Mouse (Mus musculus) left cerebral cortex, adult 9 months (tissue): ENCODE measurements at regions not wholly inside any gene's neighbourhood (a gene's known extent, or its start where the extent isn't known, plus 50 kb on each side); places are given as distances from the start of the nearest gene placed in this dataset.
"Not testable (repeated sequence)": the region's sequence is repeated elsewhere in the genome, so short reads cannot be mapped to it uniquely, and the experiment has no call there.

Source experiments
- DNase-seq, 2 experiments: peaks; one replicate each; pipeline ENCODE4 v3.0.0; 2022; ENCODE audit warnings: low spot score in 2 of 2

DNA sequence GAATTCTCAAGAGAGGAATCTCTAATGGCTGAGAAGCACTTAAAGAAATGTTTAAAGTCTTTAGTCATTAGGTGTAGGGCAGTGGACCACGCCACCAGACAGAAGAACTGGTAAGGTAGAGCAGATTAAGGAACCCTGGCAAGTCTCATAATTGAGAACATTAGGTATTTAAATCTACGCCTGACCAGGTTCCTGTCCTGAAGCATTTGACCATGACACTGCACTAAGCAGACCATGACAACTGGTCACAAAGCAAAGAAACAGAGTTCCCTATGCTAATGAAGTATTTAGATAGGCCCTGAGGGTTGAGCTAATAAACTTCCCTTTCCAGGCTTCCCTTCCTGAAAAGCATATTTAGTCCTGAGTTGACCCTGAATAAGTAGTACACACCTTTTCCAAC lies 562.3 kb downstream of the Cdh11 start:
- DNase-seq = no peak

DNA sequence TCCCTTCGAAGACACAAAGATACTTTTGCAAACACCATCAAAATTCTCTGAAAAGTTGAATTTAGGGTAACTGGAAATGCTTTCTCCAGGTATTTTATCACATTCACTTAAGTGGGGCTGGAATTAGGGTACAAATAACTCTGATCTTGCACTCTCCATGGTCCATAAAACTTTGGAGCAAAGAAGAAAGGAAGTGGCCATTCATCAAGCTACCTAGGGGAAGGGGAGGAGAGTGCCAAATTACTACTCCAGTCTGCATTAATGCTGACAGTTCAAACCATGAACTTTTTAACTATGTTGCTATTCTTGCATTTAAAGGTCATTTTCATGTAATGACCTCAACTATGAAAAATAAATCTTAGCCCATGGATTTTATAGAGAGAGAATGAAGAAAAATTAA lies 579.8 kb downstream of the Cdh11 start:
- DNase-seq = no peak

DNA sequence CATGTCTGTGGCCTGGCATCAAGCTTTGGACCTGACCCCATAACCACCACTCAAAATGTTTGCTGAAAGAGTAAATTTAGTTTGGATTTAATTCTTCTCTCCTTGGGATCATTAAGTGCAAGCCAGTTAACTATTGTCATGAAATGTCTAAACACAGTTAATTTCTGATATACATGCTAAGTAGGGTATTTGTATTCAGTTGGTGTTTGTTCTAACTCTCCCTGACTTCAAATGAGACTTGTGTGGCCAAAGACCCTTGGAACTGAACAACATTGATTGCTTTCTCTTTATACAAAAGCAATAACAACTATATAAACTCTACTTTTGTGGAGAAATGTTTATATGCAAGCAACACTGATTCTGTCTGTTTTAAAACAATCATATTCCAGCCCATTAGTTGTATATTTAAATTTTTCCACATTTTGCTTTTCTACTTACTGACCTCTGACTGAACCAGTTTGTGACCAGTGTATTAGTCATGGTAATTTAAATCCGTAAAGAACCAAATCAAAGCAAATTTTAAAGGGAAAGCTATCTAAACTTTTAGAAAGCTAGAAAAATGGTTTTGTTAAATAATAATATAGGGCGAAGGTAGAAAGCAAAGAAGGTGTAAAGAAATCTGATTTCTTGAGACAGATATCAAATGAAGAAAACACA lies 625.8 kb downstream of the Cdh11 start:
- DNase-seq = no peak

DNA sequence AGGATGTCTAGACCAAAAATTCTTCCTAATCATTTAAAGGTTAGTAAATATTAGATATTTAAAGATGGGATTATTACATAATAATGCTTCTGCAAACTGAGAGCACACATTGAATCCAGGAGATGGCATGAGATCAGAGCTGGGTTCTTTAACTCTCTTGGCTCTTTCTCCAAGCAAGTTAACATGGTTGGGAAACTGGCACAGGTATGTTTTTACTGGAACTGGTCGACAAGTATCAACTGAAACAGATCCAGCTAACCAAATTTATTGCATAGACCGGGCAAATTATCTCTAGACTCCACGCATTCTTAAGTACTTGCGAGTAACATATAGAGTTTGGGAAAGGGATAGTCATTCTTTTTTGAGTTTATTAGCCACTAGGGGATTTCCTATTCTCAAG lies 666.8 kb downstream of the Cdh11 start:
- DNase-seq = no peak

DNA sequence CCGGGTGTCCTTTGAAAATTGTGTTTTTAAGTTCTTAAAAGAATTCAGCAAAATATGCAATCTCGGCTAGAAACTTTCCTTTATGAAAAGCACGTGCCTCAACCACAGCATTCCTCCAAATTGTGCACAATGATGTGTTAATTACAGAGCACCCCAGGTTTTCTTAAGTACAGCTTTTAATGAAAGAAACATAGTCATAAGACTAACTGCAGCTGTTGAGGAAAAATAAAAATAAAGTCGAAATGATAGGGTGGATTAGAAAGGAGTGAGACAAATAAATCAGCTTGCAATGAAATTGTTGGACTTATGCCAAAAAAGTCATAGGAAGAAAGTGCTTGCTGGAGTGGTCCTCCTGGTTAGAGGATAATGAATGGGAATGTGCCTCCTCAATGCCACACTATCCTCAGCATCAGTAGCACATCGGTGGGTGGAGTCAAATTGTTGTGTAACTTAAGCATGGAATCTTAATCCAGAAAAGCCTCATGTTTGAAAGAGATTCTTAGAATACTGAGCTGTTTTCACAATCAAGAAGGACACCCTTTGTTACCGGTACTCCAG lies 668.5 kb downstream of the Cdh11 start:
- DNase-seq = no peak

DNA sequence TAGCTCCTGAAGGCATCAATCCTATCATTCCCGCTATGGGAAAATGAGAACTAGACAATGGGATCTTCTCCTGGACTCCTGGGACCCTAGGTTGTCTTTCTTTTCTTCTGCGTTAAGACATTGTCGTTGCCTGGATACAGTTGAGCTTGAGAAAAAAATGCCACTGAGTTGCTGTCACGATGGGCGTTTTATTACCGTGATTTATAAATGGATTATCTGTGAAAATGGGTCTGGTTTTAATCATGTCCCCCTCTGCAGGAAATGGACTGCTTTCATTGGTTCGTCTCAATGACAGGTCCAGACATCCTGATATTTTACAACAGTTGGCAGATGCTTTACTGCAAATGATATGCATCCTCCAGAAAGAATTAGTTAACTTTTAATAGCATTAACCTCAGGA lies 681.7 kb downstream of the Cdh11 start:
- no peak for DNase-seq

DNA sequence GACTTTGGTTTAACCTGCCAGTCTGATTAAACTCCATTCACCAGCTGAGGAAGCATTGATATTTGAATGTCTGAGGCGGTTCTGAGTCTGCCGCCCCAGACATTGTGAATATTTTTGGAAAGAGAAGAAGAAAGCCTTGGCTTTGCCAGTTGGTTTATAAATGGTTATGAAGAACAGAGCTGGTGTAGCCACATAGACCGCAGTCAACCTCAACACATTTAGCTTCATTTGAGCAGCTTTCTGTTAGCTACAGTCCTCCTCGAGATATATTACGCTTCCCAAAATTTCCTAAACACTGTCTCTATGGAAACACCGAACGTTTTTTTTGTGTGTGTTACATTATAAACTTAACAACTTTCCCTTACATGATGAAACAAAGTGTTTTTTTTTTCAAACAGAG lies 688.7 kb downstream of the Cdh11 start:
- peak in 1 of 2 experiments; percentile 5 for DNase-seq

DNA sequence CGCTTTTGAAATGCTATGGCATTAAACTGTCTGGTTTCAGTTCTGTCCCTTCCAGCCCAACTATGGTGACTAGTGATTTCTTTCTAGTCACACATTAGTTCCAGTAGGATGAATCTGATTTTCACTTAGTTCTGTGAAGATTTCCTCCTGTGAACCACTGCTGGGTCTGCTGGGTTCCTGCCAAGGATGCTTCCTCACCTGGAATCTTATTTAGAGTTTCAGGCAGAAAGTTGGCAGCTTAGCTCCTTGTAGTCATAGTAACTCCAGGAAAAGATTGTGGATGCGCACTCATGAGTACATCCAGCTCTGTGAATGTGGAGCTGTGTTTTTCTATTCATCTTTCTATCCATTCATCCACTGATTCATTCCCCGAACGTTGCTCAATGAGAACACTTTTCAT lies 699.5 kb downstream of the Cdh11 start:
- DNase-seq = peak in 1 of 2 experiments; percentile 50

DNA sequence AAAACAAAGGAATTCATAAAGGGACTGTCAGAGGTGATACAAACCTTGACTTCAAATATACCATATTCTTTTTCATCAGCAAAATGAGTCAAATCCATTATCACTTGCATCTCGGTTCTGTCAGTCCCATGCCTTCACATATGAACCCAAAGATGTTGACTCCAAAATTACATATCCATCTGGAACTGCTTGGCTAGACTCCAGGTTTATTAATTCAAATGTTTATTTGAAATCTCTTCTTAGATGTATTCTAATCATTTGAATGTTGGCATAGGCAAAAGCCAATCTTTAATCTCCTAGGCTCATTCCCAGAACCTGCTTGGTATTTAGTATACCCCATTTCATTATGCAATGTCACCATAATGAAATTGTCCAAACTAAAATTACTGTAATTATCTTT lies 709.8 kb downstream of the Cdh11 start:
- DNase-seq = no peak

DNA sequence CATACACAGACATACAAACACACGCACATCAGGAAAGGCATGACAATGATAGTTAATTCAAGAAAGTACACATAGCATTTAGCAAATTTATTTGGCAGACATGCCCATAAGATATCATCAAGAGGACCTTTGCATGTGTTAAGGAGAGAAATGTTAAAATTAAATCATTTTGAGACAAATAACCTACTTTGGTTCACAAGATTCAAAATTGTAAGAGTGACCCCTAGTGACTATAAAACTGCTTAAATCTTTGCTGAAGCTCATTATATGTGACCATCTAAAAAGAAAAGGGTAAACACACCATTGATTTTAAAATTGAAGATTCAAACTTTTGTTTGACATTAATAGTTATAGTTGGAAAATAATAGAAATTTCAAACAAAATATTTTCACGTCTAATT lies 721.3 kb downstream of the Cdh11 start:
- no peak for DNase-seq

DNA sequence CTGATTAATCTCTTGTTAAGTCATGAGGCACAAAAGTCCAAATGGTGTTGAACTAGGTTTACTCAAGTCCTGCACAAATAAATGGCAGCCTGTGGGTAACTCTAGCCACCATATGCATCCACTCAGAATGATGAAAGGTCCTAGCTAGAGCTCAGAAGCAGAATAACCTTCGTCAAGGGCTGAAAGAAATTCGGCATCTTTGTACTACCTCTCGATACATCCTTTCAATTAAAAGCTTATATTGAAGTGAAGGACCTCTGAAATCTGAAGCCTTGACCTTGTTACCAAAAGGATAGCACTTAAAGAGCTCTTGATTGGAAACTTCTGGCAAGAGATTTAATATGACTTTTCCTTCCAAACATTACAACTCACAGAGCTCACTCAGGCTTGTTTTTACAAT lies 732.0 kb downstream of the Cdh11 start:
- DNase-seq = no peak

DNA sequence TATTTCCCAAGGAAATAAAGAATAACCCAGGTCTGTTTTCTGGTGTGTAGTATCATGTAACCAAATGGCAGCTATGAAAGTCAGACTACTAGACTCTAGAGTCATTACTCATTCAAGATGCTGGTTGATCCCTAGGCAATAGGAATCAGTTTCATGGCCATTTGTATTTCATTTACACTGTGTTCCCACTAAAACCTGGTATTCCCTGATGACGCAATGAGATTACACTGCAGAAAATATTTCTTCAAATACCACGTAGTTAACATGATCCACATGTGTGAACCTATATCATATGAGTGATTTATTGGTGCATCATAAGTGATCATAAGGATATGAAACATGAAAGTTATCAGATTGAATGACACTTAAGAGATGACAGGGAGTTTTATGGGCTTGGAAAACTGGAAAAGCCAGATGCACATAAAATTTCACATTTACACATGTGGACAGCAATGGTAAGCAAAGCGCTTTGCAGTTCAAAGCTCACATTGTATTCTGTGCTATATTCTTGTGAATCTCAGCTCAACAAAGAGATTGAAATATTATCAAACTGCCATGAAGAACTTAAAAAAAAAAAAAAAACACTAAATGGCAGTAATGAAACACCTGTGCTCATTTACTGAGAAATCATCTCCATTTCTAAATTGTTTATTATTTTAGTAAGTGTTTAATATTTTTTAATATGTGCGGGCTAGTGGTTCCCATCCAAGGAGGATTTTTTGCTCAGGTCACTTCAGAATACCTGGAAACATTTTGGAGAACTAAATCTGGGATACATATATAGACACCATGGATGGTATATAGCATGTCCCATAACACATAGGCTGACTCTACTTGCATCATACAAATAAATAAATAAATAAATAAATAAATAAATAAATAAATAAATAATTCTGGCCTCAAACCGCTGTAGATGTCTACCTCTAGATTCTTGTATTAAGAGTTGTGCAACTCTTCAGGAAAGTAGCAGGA lies 758.2 kb downstream of the Cdh11 start:
- DNase-seq = no peak

DNA sequence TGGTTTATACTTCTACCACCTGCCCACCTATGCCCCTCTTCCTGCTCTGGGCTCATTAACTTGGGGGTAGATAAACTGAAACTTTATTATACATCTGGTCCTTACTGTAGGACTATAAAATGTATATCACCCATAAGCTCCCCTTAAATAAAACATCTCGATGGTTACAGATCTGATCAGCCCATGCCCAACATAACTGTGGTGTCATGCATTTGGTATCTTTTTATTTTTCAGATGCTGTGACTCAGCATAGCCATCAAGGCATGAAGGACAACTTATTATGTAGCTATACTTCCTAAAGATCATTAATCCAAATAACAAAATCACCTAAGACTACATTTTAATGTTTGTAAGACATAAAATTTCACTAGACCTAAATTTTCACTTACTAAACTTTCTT lies 761.0 kb downstream of the Cdh11 start:
- no peak for DNase-seq

DNA sequence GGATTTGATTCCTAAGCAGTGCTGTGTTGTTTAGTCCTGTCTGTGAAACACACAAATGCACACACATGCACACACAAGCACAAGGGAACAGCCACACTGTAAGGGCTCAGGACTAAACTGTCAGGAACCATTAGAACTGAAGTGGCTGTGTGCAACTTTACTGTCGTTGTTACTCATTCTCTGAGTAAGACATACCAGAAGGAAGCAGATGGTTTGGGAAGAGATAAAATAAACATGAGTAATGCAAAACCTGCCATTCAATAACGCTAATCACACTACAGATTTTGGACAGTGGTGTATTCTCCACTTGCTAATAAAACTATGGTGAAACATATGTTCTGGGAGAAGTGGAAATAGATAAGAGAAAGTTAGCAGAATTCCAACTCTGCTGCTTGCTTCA lies 767.7 kb downstream of the Cdh11 start:
- no peak for DNase-seq

DNA sequence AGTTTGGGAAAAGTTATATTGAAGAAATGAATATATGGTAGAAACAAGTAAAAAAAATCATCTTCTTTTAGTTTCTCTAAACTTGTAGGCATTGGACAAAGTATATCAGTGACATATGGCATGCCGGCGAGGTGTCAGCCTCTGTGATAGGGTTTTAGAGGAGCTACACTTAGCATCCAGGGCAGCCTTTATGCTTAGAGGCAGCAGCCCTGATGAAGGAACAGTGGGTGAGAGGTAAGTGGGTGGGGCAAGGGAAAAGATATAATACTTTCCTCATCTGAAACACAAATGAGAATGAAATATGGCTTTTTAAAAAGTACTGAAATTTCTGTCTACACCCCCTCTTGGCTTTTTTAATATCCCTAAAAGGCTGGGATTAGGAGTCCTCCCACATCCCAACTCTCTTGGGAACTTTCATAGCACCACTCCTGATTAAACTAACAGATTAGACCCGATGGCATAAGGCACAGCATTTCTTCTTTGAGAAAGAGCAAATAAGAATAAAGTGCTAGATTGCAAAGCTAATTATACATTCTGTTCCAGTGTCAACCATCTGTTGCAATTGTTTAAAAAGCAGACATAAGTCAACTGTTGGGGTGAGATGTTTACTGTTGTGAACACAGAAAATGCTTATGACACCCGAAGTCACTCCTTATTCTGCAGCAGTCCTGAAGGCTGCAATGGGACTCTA lies 785.0 kb downstream of the Cdh11 start:
- DNase-seq = peak; percentile 50 to 54

DNA sequence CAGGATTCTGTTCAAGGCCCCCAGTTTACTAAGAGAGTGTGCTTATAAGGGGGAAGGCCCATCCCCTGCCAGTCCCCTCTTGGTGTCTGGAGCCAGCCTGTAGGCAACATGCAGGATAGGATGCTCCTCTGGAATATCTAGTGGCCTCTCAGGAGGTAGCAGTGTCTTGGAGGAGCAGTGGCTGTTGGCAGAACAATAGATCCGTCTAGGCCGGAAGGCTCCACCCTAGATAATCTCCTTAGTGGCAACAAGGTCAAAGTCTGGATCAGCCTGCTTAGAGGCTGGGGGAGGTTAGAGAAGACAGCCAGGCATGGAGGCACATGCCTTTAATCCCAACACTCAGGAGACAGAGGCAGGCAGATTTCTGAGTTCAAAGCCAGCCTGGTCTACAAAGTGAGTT lies 788.7 kb downstream of the Cdh11 start:
- DNase-seq = not testable (repeated sequence)

DNA sequence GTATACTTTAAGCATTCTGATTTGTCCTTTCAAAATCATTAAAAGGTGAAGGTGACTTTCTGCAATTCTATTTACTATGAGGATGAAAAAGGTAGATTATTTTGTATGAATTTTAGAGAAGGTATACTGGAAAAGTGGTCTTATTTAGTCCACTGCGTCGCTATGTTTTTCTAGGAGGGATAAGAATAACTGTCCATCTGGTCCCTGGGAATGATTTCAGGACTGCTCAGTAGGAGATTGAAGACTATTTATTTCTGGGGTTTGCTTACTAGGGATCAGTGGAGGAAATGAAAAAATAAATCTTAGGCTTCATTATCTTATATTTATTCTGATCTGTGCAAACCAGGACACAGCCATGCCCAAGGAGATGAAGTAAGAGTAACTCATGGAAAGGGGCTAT lies 828.6 kb downstream of the Cdh11 start:
- DNase-seq = no peak

DNA sequence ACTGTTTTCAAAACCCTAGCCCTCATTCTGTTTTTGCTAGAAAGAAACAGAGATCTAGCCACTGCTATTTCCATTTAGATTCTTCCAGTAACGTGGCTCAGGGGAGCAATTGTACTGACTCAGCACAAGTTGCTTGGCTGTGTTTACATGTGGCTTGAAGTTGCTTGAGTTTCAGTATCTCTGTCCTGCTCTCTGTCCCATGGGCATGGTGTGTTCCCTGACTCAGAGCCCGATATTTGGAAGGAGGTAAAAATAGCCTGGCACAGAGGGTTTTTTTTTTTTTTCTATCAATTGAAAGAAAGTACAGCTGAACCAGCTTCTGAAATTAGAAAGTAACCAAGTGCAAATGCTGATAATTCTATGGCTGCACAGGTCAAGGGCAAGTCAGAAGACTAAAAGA lies 834.8 kb downstream of the Cdh11 start:
- DNase-seq = no peak

DNA sequence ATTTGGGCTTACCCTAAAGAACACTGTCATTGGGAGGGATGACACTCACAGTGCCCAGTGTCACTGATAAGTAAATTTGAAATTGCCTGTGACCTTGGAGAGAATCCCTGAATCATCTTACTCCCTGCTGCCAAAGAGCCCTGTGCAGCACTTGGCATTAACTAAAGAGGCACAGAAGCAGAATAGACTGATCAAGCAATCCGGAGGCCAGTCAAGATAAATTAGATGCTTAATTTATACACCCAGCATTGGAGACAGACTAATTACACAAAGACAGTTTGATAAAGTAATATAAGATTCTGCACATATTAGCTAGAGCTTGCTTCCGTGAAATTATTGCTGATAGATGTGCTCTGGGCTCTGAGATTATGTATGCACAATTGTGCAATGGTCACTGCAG lies 847.6 kb downstream of the Cdh11 start:
- no peak for DNase-seq

DNA sequence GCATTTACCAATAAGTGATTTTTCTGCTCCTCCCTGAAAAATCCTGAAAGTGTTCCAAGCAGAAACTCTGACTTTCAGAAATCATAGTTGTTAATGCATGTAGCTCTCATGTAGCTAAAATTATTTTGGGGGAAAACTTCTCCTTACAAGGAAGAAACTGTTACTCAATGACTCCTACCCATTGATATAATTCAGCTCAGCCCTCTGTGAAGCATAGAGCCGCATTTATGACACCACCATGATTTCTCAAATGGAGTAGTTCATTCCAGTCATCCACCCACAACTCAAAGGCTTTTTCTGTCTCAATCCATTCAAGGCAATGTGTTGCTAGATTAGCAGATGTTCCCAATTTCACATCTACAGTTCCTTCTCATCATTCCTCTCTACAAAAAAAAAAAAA lies 871.8 kb downstream of the Cdh11 start:
- peak; percentile 3 to 28 for DNase-seq
